In genomic region chr3:33068146-33068545, GRCm38 (mm10) we compare ENCODE assay signal across 30 mouse cellular contexts.
DNase-seq lines count a peak whose midpoint lies in the region; ATAC-seq and TF ChIP-seq lines count a peak whose summit lies in the region.
"Had no signal": no experiment of that assay in that cellular context is flagged by ENCODE, and none has a peak within 500 bp of the region (broad histone marks: within the 10 kb centered on the region; RNA-seq: fewer than 3 reads in every experiment).

No protein-coding gene starts in this region.

- H3K9me3 ChIP-seq in hindbrain, embryonic 15.5 days = no peaks in the 10 kb centered on the region
- no peaks in the 10 kb centered on the region for H3K9me3 ChIP-seq in hindbrain, embryonic 14.5 days (ENCODE audit: control insufficient read depth, low read length)
- no peaks in the 10 kb centered on the region for H3K9me3 ChIP-seq in limb, embryonic 10.5 days (replicated peaks)
- H3K9me3 ChIP-seq: embryonic facial prominence, embryonic 13.5 days; embryonic facial prominence, embryonic 15.5 days; forebrain, embryonic 10.5 days; forebrain, embryonic 12.5 days; G1E had no signal

- H3K4me3 ChIP-seq in hindbrain, embryonic 15.5 days = no peak overlapping the region
- no peak overlapping the region for H3K4me3 ChIP-seq in hindbrain, embryonic 14.5 days (replicated peaks; ENCODE audit: low read length)
- no peak overlapping the region for H3K4me3 ChIP-seq in left cerebral cortex, adult 2 months
- no peak overlapping the region for H3K4me3 ChIP-seq in limb, embryonic 10.5 days
- H3K4me3 ChIP-seq: embryonic facial prominence, embryonic 13.5 days; embryonic facial prominence, embryonic 15.5 days; erythroblast, embryonic 14.5 days; forebrain, embryonic 10.5 days; forebrain, embryonic 12.5 days had no signal

- no peaks in the 10 kb centered on the region for H3K36me3 ChIP-seq in hindbrain, embryonic 15.5 days
- no peaks in the 10 kb centered on the region for H3K36me3 ChIP-seq in hindbrain, embryonic 14.5 days (replicated peaks; ENCODE audit: control insufficient read depth, insufficient read depth)
- H3K36me3 ChIP-seq in limb, embryonic 10.5 days = no peaks in the 10 kb centered on the region
- H3K36me3 ChIP-seq: embryonic facial prominence, embryonic 13.5 days; embryonic facial prominence, embryonic 15.5 days; forebrain, embryonic 10.5 days; forebrain, embryonic 12.5 days; G1E had no signal

- DNase-seq in frontal cortex, postnatal 10 days (ENCODE audit: low spot score in 2 of 2) = no peak
- DNase-seq in hindbrain, embryonic 14.5 days (ENCODE audit: low spot score) = no peak
- no peak for DNase-seq in left cerebral cortex, adult 2 months (ENCODE audit: extremely low spot score in 1 of 2, low spot score in 2 of 2)
- DNase-seq in left cerebral cortex, postnatal 36 days (ENCODE audit: low spot score in 2 of 2) = no peak
- DNase-seq in brain, adult 2 months (ENCODE audit: low read depth, low spot score) = peak; percentile 80
- no peak for DNase-seq in limb, embryonic 10.5 days (ENCODE audit: low spot score)
- DNase-seq: adrenal gland, adult 8-10 months; adrenal gland, postnatal 14 days; adrenal gland, postnatal 36 days; B cell, adult 2 months; cerebellum, adult 11 months; cerebellum, adult 18-20 months; cerebellum, adult 8-10 months; cerebellum, adult 9-11 months; cerebellum, postnatal 14 days; cerebellum, postnatal 36 days had no signal

- no peak overlapping the region for H3K4me2 ChIP-seq in hindbrain, embryonic 15.5 days
- no peak overlapping the region for H3K4me2 ChIP-seq in hindbrain, embryonic 14.5 days (replicated peaks)
- H3K4me2 ChIP-seq: embryonic facial prominence, embryonic 13.5 days; embryonic facial prominence, embryonic 15.5 days; forebrain, embryonic 12.5 days had no signal

- H3K9ac ChIP-seq in hindbrain, embryonic 15.5 days = no peak overlapping the region
- no peak overlapping the region for H3K9ac ChIP-seq in hindbrain, embryonic 14.5 days
- H3K9ac ChIP-seq: embryonic facial prominence, embryonic 13.5 days; embryonic facial prominence, embryonic 15.5 days; forebrain, embryonic 12.5 days had no signal

- H3K27ac ChIP-seq in hindbrain, embryonic 15.5 days (replicated peaks) = 0 out of 2 replicates have a peak overlapping the region, but pooled peaks have one; percentile 15
- H3K27ac ChIP-seq in hindbrain, embryonic 14.5 days = no peak overlapping the region
- H3K27ac ChIP-seq in left cerebral cortex, adult 2 months = peak overlapping the region; percentile 24; the same call in 1 of the 2 replicates
- no peak overlapping the region for H3K27ac ChIP-seq in limb, embryonic 10.5 days
- H3K27ac ChIP-seq: embryonic facial prominence, embryonic 13.5 days; embryonic facial prominence, embryonic 15.5 days; forebrain, embryonic 10.5 days; forebrain, embryonic 12.5 days had no signal

- intact Hi-C loops in left cerebral cortex, adult 2 months (cut with DNase I) = no loop called here
- intact Hi-C loops in left cerebral cortex, postnatal 36 days (cut with DNase I) = no loop called here

- ATAC-seq in frontal cortex, adult (ENCODE audit: low TSS enrichment) = peak; percentile 25; the same call in 1 of the 2 replicates
- ATAC-seq in hindbrain, embryonic 15.5 days (ENCODE audit: low FRiP score, low read depth) = no peak
- no peak for ATAC-seq in hindbrain, embryonic 14.5 days (ENCODE audit: low FRiP score)
- ATAC-seq: activated CD4-positive, CD25-positive, alpha-beta regulatory T cell, adult 4 months; CD4-positive, CD25-positive, alpha-beta regulatory T cell, adult 4 months; forebrain, embryonic 14.5 days; forebrain, embryonic 16.5 days; Patski had no signal

- peaks cover 11% of the 10 kb centered on the region for H3K4me1 ChIP-seq in hindbrain, embryonic 15.5 days (replicated peaks)
- H3K4me1 ChIP-seq in hindbrain, embryonic 14.5 days (replicated peaks; ENCODE audit: control insufficient read depth, insufficient read depth, low read length) = peaks cover 8% of the 10 kb centered on the region; the same call in 1 of the 2 replicates
- no peaks in the 10 kb centered on the region for H3K4me1 ChIP-seq in limb, embryonic 10.5 days
- H3K4me1 ChIP-seq: embryonic facial prominence, embryonic 13.5 days; embryonic facial prominence, embryonic 15.5 days had no signal

- TF ChIP-seq CTCF in left cerebral cortex, adult 2 months (IDR thresholded peaks at IDR 0.05) = no peak

- 61% methylated on average over 5 of the region's 5 CpGs for WGBS in hindbrain, embryonic 15.5 days
- 54% methylated on average over 5 of the region's 5 CpGs for WGBS in hindbrain, embryonic 14.5 days
- WGBS in limb, embryonic 10.5 days = 89% methylated on average over 5 of the region's 5 CpGs

- H3K27me3 ChIP-seq in hindbrain, embryonic 15.5 days = no peaks in the 10 kb centered on the region
- H3K27me3 ChIP-seq in hindbrain, embryonic 14.5 days (ENCODE audit: control insufficient read depth, insufficient read depth, low read length) = no peaks in the 10 kb centered on the region
- no peaks in the 10 kb centered on the region for H3K27me3 ChIP-seq in limb, embryonic 10.5 days (ENCODE audit: low read depth, poor library complexity, severe bottlenecking)
- H3K27me3 ChIP-seq: CH12.LX; embryonic facial prominence, embryonic 13.5 days; embryonic facial prominence, embryonic 15.5 days; forebrain, embryonic 12.5 days had no signal

Comparison
In these comparisons a context has a peak if more than half of its experiments do, and no peak if none do; other contexts are left out.
1. H3K27ac ChIP-seq: peak in hindbrain, embryonic 15.5 days (single experiment) and left cerebral cortex, adult 2 months (single experiment); none in hindbrain, embryonic 14.5 days (single experiment) and limb, embryonic 10.5 days (single experiment).